Mouse (Mus musculus) gastrocnemius, postnatal 10 days (tissue): ENCODE data around the gene Tom1l2. TPM values are rescaled to one million over a fixed set of nuclear protein-coding genes. Genes with fewer than 3 reads are reported as not detected.

Experiments used
- DNase-seq: peaks from one replicate; pipeline ENCODE4 v3.0.0; 2021; ENCODE audit warnings: mixed read lengths
- total RNA-seq, 2 experiments: library from RNA; stranded (reverse); gene quantifications; 2 replicates each; pipeline ENCODE4 v1.2.3; 2021

Tom1l2 gene
- total RNA-seq, 2 experiments from 2014 or later: 38.6 to 45.1 TPM

DNA sequence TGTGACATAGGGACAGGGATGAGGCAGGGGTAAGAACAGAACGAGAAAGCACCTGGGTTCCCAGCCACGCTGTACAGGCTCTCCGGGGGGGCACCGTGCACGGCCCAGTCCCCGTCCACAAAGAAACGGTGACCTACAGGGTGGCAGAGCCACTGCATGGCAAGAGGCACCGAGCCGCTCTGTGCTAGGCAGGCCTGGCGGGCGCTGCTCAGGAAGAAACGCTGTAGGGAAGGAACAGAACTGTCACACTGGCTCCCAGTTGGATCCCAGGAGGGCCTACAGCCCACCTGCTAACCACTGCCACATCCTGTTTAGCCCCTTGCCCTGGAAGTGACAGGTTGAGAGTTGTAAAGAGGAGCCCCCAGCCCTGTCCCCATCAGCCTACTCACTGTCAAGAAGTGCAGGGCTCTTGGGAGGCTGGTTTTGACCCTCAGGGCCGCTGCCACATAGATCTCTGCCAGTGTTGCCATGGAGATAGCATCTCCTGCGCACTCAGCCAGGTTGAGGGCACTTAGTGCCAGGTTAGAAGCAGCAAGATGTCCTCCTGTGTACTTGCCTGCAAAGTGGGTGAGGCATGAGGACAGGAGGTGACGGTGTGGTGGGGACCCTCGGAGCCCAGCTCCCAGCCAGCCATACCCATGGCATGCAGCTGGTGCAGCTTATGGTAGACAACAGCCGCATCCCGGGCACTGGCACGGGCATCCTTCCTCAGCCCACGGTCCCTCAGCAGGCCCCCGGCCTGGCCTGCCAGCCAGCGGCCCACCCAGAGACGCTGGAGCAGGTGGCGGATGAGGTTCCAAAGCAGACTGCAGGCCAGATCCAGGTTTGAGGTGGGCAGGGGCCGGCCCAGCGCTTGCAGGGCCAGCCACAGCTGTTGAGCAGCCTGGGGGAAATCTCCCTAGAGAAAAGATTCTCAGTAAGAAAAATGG lies 149.7 kb downstream of the Tom1l2 start:
- DNase-seq: no peak

DNA sequence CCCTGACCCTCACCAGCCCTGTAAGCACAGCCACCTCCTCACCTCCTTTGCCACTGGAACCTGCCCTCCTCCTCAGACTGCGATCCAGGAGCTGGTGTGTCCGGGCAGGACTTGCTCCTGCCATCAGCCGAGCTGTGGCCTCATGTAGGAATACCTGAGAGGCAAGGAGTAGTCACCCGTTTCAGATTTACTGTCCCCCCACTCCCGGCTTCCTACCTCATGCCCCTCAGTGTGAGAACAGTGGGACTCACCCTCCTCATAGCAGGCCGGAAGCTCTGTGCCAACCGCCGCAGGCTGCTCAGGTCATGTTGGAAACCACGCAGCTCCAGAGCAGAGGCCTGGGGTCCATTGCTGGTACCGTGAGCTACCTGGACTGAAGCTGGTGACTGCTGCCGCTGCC lies 152.3 kb downstream of the Tom1l2 start:
- no peak for DNase-seq

DNA sequence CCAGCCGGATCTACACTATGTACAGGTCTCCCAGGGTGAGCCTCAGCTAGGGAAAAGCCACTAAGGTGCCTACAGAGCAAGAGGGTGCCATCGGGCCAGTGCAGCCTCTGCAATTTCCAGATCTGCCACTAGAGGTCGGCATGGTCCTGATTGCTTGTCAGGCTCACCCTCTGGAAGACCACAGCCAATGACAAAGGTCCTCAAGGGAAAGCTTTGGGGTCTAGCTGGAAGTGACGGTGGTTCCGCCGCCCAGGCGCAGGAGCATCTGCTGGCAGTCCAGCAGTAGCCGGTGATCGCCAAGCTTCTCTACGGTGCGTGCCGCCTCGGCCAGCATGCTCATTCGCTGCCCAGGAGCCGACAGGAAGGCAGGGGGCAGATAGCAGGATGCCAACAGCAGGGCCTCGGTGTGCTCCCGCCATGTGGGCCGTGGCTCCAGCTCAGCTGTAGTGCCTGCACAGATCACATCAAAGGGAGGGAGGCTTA lies 153.0 kb downstream of the Tom1l2 start:
- peak; percentile 93 for DNase-seq

DNA sequence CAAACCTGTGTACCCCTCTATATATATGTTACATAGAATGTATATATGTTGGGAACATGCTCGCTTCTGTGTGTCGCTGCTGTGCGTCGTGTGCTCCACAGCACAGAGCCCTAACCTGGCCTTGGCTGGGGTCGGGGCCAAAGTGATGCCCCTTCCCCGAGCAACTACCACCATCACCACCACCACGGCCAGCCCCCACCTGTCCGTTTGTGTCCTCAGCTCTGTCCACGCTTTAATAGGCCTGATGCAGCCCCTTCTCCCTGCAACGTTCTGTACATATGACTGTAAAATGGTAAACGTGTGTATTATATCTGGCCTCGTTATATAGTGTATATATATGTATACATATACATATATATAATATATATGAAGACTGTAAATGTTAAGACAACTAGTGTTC lies 154.1 kb downstream of the Tom1l2 start:
- DNase-seq: no peak

DNA sequence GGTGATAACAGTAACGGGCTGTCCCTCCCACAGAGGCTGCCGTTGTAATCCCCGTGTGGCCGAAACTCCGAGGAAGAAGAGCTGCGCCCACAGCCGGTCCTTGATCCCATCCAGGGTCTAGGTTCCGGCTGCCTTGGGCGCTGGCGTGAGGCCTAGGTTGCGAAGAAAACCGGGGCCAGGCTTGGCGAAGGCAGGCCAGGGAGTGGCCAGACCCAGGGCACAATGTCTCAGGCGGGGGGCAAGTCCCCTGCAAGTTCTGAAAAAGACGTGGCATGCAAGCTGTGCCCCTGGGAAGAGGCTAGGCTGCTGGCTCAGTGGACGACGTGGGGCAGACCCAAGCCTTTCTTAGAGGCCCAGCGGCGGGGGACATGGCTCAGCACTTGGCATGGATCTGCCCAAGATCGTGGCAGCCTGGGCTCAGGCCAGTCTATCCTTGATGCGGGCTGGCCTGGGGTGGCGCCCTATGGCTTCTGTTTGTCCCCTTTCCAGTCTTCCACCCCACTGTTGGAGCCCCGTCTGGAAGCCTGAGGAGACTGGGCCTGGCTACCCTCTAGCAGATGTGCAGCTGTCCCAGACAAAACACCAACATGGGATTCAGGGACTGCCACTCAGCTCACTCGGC lies 154.6 kb downstream of the Tom1l2 start:
- no peak for DNase-seq

DNA sequence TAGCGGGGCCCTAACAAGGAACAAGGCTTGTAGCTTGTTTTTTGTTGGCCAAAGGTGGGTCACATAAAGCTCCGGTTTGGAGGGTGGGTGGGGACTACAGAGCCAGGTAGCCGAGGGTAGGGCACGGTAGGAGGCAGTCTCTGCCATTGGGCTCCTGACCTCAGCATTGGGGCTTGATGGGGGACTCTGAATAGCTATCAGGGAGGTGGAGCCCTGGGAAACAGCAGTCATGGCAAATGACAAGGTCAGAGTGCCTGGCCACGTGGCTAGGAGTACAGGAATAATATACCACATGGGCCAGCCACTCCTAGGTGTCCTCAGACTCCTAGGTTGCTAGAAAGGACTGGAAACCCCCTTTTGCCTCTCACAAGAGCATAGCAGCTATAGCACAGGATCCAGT lies 156.4 kb downstream of the Tom1l2 start:
- DNase-seq: no peak

DNA sequence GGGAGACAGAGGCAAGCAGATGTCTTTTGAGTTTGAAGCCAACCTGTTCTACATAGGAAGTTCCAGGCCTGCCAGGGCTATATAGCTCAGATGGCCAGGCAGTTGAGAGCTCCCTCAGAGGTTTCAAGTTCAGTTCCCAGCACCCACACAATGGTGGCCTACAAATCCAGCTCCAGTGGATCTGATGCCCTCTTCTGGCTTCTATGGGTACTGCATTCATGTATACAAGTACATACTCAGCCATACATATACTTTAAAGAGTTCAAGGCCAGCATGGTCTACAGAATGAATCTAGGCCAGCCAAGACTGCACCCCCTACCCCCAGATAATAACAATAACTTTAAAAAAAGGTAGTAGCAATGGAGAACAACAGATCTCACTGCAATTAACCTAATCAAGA lies 157.6 kb downstream of the Tom1l2 start:
- no peak for DNase-seq

DNA sequence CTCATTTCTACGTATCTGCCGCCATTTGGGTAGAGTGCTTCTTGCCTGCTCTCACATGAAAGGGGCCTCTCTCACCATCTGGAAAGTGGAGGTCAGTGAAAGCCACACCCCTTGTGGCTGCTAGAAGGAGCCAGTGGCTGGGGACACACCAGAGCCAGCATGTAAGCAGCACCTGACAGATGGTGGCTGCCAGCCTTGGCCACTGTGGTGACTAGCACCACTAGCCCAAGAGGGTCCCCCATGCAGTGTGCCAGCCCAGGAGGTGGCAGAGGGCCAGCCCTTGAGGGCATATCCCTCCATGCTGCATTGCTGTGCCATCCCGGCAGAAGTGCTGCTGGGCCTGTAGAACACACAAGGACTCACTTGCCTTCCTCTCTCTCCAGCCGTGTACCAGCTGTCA lies 159.1 kb downstream of the Tom1l2 start:
- DNase-seq: no peak

DNA sequence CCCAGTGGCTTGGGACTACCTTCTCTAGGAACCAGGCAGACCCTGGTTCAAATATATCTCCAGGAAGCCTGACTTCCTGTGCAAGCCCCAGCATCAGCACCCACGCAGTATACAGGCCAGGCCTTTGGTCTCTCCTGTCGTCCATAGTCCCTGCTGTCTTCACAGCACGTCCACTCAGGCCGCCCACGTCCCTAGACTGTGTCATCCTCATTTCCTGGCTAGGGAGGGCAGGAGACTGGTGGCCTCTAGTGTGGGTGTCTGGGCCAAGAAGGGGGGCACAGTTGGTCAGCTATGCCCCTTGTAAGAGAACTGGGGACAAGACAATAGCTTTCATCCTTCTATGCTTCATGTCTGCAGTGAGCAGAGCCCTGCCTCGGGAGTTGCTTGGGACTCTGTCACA lies 160.2 kb downstream of the Tom1l2 start:
- no peak for DNase-seq

DNA sequence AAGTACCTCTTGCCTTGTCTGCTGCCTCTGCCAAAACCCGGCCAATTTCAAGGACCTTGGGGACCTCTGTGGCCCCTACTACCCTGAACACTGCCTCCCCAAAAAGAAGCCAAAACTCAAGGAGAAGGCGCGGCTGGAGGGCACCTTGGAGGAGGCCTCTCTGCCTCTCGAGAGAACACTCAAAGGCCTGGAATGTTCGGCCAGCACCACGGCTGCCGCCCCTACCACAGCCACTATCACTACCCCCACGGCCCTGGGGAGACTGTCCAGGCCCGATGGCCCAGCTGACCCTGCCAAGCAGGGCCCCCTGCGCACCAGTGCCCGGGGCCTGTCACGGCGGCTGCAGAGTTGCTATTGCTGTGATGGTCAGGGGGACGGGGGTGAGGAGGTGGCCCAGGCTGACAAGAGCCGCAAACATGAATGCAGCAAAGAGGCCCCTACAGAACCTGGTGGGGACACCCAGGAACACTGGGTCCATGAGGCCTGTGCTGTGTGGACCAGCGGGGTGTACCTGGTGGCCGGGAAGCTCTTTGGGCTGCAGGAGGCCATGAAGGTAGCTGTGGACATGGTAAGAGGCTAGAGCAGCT lies 162.6 kb downstream of the Tom1l2 start:
- DNase-seq: no peak

DNA sequence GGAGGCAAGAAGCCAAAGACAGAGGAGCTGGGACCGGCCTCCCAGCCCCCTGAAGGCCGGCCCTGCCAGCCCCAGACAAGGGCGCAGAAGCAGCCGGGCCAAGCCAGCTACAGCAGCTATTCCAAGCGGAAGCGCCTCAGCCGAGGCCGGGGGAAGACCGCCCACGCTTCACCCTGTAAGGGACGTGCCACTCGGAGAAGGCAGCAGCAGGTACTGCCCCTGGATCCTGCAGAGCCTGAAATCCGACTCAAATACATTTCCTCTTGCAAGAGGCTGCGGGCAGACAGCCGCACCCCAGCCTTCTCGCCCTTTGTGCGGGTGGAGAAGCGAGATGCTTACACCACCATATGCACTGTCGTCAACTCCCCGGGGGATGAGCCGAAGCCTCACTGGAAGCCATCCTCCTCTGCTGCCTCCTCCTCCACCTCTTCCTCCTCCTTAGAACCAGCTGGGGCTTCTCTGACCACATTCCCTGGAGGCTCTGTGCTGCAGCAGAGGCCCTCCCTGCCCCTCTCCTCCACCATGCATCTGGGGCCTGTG lies 163.1 kb downstream of the Tom1l2 start:
- DNase-seq: no peak

DNA sequence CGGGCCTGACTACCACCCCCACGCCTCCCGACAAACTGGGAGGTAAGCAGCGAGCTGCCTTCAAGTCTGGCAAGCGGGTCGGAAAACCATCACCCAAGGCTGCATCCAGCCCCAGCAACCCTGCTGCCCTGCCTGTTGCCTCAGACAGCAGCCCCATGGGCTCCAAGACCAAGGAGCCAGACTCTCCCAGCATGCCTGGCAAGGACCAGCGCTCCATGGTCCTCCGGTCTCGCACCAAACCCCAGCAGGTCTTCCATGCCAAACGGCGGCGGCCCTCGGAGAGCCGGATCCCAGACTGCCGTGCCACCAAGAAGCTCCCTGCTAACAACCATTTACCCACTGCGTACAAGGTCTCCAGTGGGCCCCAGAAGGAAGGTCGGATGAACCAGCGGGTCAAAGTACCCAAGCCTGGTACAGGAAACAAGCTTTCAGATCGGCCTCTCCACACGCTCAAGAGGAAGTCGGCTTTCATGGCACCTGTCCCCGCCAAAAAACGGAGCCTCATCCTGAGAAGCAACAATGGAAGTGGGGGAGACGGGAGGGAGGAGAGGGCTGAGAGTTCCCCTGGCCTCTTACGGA lies 164.3 kb downstream of the Tom1l2 start:
- DNase-seq: no peak

DNA sequence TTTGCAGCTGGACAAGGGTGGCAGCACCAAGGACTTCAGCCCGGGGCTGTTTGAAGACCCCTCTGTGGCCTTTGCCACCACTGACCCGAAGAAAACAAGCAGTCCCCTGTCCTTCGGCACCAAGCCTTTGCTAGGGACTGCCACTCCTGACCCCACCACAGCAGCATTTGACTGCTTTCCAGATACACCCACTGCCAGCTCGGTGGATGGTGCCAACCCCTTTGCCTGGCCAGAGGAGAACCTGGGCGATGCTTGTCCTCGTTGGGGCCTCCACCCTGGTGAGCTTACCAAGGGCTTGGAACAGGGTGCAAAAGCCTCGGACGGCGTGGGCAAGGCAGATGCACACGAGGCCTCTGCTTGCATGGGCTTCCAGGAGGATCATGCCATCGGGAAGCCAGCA lies 165.6 kb downstream of the Tom1l2 start:
- DNase-seq: no peak

DNA sequence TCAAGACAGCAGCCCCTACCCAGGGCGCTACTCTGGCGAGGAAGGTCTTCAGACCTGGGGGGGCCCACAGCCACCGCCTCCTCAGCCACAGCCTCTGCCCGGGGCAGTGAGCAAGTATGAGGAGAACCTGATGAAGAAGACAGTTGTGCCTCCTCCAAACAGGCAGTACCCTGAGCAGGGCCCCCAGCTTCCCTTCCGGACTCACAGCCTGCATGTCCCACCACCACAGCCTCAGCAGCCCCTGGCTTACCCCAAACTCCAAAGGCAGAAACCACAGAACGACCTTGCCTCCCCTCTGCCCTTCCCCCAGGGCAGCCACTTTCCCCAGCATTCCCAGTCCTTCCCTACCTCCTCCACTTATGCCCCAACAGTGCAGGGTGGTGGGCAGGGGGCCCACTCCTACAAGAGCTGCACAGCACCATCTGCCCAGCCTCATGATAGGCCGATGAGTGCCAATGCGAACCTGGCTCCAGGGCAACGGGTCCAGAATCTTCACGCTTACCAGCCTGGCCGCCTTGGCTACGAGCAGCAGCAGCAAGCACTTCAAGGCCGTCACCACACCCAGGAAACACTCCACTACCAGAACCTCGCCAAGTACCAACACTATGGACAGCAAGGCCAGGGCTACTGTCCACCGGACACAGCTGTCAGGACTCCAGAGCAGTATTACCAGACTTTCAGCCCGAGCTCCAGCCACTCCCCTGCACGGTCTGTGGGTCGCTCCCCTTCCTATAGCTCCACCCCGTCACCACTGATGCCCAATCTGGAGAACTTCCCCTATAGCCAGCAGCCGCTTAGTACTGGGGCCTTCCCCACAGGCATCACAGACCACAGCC lies 167.1 kb downstream of the Tom1l2 start:
- no peak for DNase-seq

DNA sequence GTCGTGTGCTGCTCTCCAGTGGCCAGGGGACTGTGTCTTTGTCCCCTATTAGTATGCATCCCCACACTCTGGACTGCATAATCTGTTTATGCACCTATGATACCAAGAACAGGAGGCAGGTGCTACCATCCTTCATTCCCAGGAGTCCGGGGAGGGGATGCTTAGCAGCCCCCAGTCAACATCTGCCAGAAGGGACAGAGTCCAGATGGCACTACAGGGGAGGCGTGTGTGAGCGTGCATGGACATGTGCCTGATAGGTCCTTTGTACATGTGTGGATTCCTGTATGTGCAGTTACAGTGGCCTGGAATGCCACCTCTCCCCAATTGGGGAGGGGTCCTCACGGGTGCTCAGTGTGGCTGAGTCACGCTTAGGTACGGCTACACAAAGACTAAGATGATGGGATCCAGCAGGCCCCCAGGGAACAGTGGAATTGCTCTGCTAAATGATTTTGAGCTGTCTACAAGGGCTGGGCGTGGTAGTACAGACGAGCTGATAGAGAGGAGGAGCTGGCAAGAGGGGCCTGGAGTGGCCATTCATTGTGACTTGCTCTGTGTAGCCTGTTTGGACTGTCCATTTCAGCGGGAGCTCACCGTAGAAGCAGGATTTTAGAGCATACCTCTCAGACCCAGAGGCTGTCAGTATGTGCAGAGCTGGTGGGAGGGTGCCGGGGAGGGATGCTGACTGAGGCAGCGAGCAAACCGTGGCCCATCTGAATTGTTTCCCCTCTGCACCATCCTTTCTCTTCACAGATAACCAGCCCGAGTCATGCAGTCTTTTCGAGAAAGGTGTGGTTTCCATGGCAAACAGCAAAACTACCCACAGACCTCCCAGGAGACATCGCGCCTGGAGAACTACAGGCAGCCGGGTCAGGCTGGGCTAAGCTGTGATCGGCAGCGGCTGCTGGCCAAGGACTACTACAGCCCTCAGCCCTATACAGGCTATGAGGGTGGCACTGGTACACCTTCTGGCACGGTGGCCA lies 168.1 kb downstream of the Tom1l2 start:
- DNase-seq: no peak

DNA sequence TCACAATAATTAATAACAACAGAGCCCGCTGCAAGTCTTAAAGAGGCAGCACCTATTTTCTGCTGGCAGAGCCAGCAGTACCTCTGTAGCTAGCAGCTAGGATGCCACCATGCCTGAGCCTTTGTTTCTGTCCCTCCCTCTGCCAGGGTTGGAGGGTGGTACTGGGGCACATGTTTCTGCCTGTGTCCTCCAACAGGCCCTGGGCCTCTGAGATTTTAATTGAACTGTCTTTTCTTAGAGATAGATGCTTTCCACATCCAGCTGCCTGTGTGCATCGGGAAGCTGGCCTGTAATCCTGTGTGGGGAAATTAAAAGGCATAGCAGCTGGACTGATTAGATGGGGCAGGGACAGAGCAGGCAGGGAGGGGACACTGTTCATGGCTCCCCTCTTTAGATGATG lies 170.0 kb downstream of the Tom1l2 start:
- DNase-seq: no peak

DNA sequence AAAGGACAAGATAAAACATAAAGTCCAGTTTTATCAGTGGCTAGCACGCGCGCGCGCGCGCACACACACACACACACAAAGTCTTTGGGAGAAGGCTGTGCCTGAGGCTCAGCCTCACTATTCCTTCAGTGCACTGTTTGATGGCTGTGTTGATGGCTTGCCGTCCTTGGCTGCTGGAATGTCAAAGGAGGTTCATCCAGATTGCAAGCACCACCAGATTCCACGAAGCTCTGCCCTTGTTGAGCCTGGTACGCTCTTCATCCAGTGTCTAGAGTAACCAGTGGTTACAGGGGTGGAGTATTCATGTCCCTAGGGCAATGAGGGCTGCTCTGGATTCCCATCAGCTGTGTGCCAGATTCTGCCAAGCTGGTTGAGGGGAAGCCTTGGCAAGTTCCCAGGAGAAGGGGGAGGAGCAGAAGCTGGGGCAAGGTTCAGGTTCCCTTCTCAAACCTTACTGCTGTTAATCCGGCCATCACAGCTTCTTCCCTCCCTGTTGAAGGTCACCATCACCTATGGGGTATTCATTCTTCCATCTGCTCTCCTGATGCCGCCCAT lies 170.5 kb downstream of the Tom1l2 start:
- no peak for DNase-seq

DNA sequence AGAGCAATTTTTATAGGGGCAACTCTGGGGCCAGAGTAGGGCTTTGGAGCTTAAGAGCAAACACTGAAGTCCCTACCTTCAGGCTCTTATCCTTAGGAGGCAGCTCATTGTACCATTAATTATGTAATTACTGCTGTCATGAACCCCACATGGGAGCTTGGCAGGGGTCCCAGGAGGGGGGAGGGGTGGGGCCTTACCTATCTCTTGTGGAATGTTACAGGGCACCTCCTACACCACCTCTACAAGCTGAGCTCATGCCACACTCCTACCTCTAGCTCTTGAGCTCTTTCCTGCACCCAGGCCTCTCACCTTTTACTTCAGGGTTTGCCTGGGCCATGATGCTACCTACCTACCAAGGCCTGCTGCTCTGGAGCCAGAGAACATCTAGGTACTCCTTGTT lies 174.2 kb downstream of the Tom1l2 start:
- DNase-seq: no peak

DNA sequence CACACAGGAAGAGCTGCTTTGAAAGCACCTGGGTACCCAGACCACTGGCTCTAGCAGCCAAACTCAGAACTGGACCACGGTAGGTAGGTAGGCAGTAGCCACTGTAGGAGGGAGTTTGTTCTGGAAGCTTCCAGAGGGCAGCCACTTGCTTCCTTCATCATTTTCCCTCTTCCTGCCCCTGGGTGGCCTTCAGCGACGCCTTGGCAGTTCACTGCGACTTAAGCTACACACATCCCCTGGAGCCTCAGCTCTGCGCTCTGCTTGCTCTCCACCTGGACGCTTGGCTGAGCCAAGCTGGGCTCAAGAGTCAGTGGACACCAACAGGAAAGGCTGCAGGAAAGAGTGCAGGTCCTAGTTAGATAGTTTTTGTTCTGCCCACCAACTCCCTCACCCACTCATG lies 174.7 kb downstream of the Tom1l2 start:
- no peak for DNase-seq
